Mouse (Mus musculus): Measurements from ENCODE around the gene Neurod2.

DNA sequence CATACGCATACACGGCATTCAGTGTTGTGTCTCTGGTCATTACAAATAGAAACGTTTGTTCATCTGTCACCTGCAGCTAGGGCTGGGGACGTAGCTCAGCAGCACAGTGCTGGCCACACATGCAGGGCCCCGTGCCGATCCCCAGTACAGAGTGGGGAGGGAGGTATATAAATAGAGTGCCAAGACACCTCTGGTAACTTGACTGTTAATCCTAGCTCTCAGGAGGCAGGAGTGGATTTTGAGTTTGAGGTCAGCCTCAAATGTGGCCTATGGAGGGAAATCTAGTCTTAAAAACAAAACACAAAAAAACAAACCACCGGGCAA is 38.4 kb upstream of the Neurod2 start:
- no peak for TF ChIP-seq POLR2A (IDR thresholded peaks at IDR 0.05; ENCODE audit: borderline replicate concordance, insufficient read depth, low read length)
- no peak for TF ChIP-seq CTCF (IDR thresholded peaks at IDR 0.05; ENCODE audit: borderline replicate concordance, insufficient read depth, low read depth, low read length)

Measured in cerebellum, adult 2 months (tissue).